ENCODE assay signal across 24 mouse cellular contexts in the genomic region with DNA sequence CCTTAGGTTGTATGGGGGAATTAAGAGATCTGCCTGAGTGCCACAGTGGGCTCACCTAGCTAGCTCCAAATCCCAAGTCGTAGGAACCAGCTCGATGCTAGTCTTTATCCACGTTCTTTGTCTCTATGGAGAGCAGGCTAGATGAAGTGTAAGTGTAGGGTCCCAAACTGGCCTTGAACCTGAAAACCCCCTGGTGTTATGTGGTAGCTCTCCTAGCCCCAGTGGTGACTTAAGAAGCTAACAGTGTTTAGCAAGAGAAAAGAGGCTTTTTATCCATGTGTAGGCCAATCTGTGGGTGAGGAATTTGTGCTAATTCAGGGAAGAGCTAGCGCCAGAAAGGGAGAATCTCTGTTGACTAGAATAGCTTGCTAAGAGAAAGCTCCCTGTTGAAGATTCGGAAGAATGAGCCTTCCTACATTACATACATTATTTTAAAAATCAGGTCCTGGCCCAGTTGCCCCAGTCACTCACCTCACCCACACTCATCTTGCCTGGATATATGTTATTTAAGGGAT. TPM values are rescaled to one million over a fixed set of nuclear protein-coding genes. Genes with fewer than 3 reads are reported as not detected.
"Had no signal": no experiment of that assay in that cellular context is flagged by ENCODE, and none has a peak within 500 bp of the region (broad histone marks: within the 10 kb centered on the region; RNA-seq: fewer than 3 reads in every experiment).

No protein-coding gene starts in this region.

- DNase-seq: liver, postnatal 0 days; lung, adult 2 months; lung, postnatal 4 days; midbrain, embryonic 14.5 days; right cerebral cortex, postnatal 14 days; thymus, adult 2 months; thymus, postnatal 25 days; thymus, postnatal 4 days had no signal

- H3K9me3 ChIP-seq: lung, embryonic 15.5 days; midbrain, embryonic 10.5 days; midbrain, embryonic 12.5 days; neural tube, embryonic 12.5 days; stomach, embryonic 15.5 days had no signal

- H3K4me1 ChIP-seq: lung, embryonic 15.5 days; midbrain, embryonic 12.5 days; neural tube, embryonic 12.5 days; stomach, embryonic 15.5 days had no signal

- H3K27me3 ChIP-seq: lung, embryonic 15.5 days; midbrain, embryonic 12.5 days; neural tube, embryonic 12.5 days; stomach, embryonic 15.5 days had no signal

- H3K4me3 ChIP-seq: lung, embryonic 15.5 days; midbrain, embryonic 10.5 days; midbrain, embryonic 12.5 days; neural tube, embryonic 12.5 days; stomach, embryonic 15.5 days had no signal

- H3K36me3 ChIP-seq: lung, embryonic 15.5 days; midbrain, embryonic 10.5 days; midbrain, embryonic 12.5 days; neural tube, embryonic 12.5 days; stomach, embryonic 15.5 days had no signal

- H3K27ac ChIP-seq: lung, embryonic 15.5 days; midbrain, embryonic 10.5 days; midbrain, embryonic 12.5 days; neural tube, embryonic 12.5 days; stomach, embryonic 15.5 days; stomach, postnatal 0 days had no signal

RNA-seq across cellular contexts. Expression of a gene that starts 35.8 kb away (rescaled TPM):
- total RNA-seq: megakaryocyte, adult 5-6 weeks; megakaryocyte-erythroid progenitor cell, adult 5-6 weeks; midbrain, postnatal 0 days; monocyte, adult 5-6 weeks; neutrophil, adult 5-6 weeks had no signal
- polyA plus RNA-seq: liver, postnatal 0 days; lung, adult 2 months; lung, embryonic 15.5 days; lung, postnatal 0 days; midbrain, embryonic 12.5 days; midbrain, postnatal 0 days; neural tube, embryonic 12.5 days; neural tube, embryonic 14.5 days; spleen, adult 2 months; stomach, embryonic 15.5 days; testis, adult 2 months; thymus, adult 2 months; urinary bladder, adult 2 months had no signal
